Mouse (Mus musculus): Measurements from ENCODE around the gene Elovl5.

DNA sequence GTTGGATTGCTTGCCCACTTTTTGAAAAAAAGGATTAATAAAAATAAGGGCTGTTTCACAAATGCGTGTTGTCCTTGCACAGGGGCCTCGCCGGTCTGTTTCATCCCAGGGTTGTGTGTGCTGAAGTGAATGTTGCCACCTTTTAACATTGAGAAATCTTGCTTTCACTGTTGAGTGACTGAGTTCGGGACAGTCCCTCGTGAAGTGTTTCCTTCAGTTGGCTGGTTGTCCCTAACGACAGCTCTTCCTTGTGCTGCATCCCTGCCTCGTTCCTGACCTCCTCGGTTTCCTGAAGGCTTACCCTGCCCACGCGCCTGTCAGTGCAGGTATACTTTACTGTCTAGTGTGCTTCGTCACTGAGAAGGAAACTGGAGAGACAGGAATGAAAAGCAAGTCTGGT lies 20.7 kb downstream of the Elovl5 start:
- no peak for TF ChIP-seq CTCF (IDR thresholded peaks at IDR 0.05; ENCODE audit: low read depth)
- TF ChIP-seq EP300 (IDR thresholded peaks at IDR 0.05; ENCODE audit: low read depth): no peak
